Mouse (Mus musculus) embryonic fibroblast, embryonic 13.5 days (primary cell): ENCODE data around the gene Nr6a1. TPM values are rescaled to one million over a fixed set of nuclear protein-coding genes. Genes with fewer than 3 reads are reported as not detected.

ENCODE experiments used
- H3K27ac ChIP-seq: 2 replicates; pipeline ENCODE4 v1.5.1; 2012; ENCODE audit warnings: low read length, control low read depth, inconsistent platforms; ENCODE audit not compliant: insufficient read depth
- H3K4me1 ChIP-seq: 2 replicates; pipeline ENCODE4 v1.6.1; 2011; ENCODE audit warnings: low read length; ENCODE audit not compliant: control insufficient read depth, insufficient read depth
- H3K4me3 ChIP-seq: 2 replicates; pipeline ENCODE4 v1.5.1; 2011; ENCODE audit warnings: mild to moderate bottlenecking, control low read depth, low read length; ENCODE audit not compliant: insufficient read depth
- CTCF ChIP-seq: IDR thresholded peaks from 2 replicates; pipeline ENCODE4 v1.5.1; 2011; ENCODE audit warnings: mild to moderate bottlenecking, control low read depth, low read length, moderate library complexity, borderline replicate concordance; ENCODE audit not compliant: insufficient read depth
- POLR2A ChIP-seq: IDR thresholded peaks from 2 replicates; pipeline ENCODE4 v1.6.1; 2011; ENCODE audit warnings: low read depth, mild to moderate bottlenecking, control low read depth, low read length, moderate library complexity
- polyA plus RNA-seq: library from polyadenylated mRNA; stranded (reverse); fragments of >200 nt; gene quantifications from 2 replicates; pipeline ENCODE4 v1.2.4, GENCODE M21; 2011; ENCODE audit warnings: low read depth; ENCODE audit not compliant: missing spikeins, insufficient read length

Gene Nr6a1
- polyA plus RNA-seq, result 3.1 and 4.3 TPM in 2 replicates

GRCm38 (mm10) chr2:38927115-38927979, at the start of gene Nr6a1:
Gene Nr6a1, minus strand, starts transcription at chr2:38927688.
- peak within 1 kb of the TSS; percentile 53 for H3K4me3 ChIP-seq
- no peaks in the 10 kb centered on the region for H3K4me1 ChIP-seq
- H3K27ac ChIP-seq, result no peak within 1 kb of the TSS; the same call in 1 of the 2 replicates
- TF ChIP-seq POLR2A (no peak), CTCF (peak; percentile 68)

- TF ChIP-seq POLR2A (no peak), CTCF (no peak)
- no peak overlapping the region for H3K4me3 ChIP-seq
- no peak overlapping the region for H3K27ac ChIP-seq
- H3K4me1 ChIP-seq, result peaks cover 2% of the 10 kb centered on the region; the same call in 1 of the 2 replicates
These were observed 48.7 kb upstream of the Nr6a1 start for GRCm38 (mm10) chr2:38975941-38976805.

- TF ChIP-seq CTCF, result no peak
- no peak for TF ChIP-seq POLR2A
- no peak overlapping the region for H3K4me3 ChIP-seq
- H3K27ac ChIP-seq, result no peak overlapping the region
- peaks cover 2% of the 10 kb centered on the region; the same call in 1 of the 2 replicates for H3K4me1 ChIP-seq
These were observed 47.7 kb upstream of the Nr6a1 start for GRCm38 (mm10) chr2:38975181-38975580.

GRCm38 (mm10) chr2:38974171-38974570, 46.7 kb upstream of the Nr6a1 start:
- TF ChIP-seq POLR2A (no peak), CTCF (no peak)
- Histone ChIP-seq H3K27ac (no peak overlapping the region), H3K4me1 (peaks cover 2% of the 10 kb centered on the region; the same call in 1 of the 2 replicates), H3K4me3 (no peak overlapping the region)

GRCm38 (mm10) chr2:38973701-38974100, 46.2 kb upstream of the Nr6a1 start:
- Histone ChIP-seq H3K4me1 (peaks cover 2% of the 10 kb centered on the region; the same call in 1 of the 2 replicates), H3K4me3 (no peak overlapping the region), H3K27ac (no peak overlapping the region)
- TF ChIP-seq CTCF (no peak), POLR2A (no peak)

GRCm38 (mm10) chr2:38973223-38973622, 45.7 kb upstream of the Nr6a1 start:
- no peak overlapping the region for H3K4me3 ChIP-seq
- peaks cover 2% of the 10 kb centered on the region; the same call in 1 of the 2 replicates for H3K4me1 ChIP-seq
- no peak overlapping the region for H3K27ac ChIP-seq
- no peak for TF ChIP-seq CTCF
- TF ChIP-seq POLR2A, result no peak

GRCm38 (mm10) chr2:38970057-38970456, 42.6 kb upstream of the Nr6a1 start:
- TF ChIP-seq CTCF (no peak), POLR2A (no peak)
- Histone ChIP-seq H3K27ac (no peak overlapping the region), H3K4me1 (peaks cover 2% of the 10 kb centered on the region; the same call in 1 of the 2 replicates), H3K4me3 (no peak overlapping the region)

GRCm38 (mm10) chr2:38969650-38970049, 42.2 kb upstream of the Nr6a1 start:
- Histone ChIP-seq H3K4me1 (peaks cover 2% of the 10 kb centered on the region; the same call in 1 of the 2 replicates), H3K27ac (no peak overlapping the region), H3K4me3 (no peak overlapping the region)
- TF ChIP-seq CTCF (no peak), POLR2A (no peak)

- TF ChIP-seq POLR2A (no peak), CTCF (no peak)
- no peak overlapping the region for H3K27ac ChIP-seq
- no peaks in the 10 kb centered on the region for H3K4me1 ChIP-seq
- no peak overlapping the region for H3K4me3 ChIP-seq
These were observed 36.7 kb upstream of the Nr6a1 start for GRCm38 (mm10) chr2:38964198-38964597.
